Mouse (Mus musculus): ENCODE results near the gene Mtmr2.

- TF ChIP-seq CTCF (IDR thresholded peaks at IDR 0.05; ENCODE audit: low read depth) = no peak
- TF ChIP-seq EP300 (IDR thresholded peaks at IDR 0.05; ENCODE audit: low read depth) = no peak
Measured at GRCm38 (mm10) chr9:13836726-13837125, 88.5 kb downstream of the Mtmr2 start.
